Mouse (Mus musculus) MEL (cell line): Measurements from ENCODE around the gene Scin. TPM values are rescaled to one million over a fixed set of nuclear protein-coding genes. Genes with fewer than 3 reads are reported as not detected.

Experiments used
- DNase-seq: peaks from one replicate; pipeline ENCODE4 v3.0.0; 2011; ENCODE audit warnings: low read depth, low spot score
- H3K27ac ChIP-seq: 2 replicates; pipeline ENCODE4 v1.5.1; 2012; ENCODE audit warnings: low read depth, mild to moderate bottlenecking, control low read depth, low read length, moderate library complexity; ENCODE audit not compliant: control insufficient read depth
- H3K27me3 ChIP-seq, 2 experiments: fragments of 150-350 bp in 1 of 2; sonication (generic) in 1 of 2; 2 replicates each; pipeline ENCODE4 v1.6.1; 2012; ENCODE audit warnings: low read length in 2 of 2, mild to moderate bottlenecking in 2 of 2, improper control_type of control experiment in 1 of 2, moderate library complexity in 1 of 2; ENCODE audit not compliant: insufficient read depth in 2 of 2, control insufficient read depth in 1 of 2
- H3K36me3 ChIP-seq, 2 experiments: 2 replicates each; pipeline ENCODE4 v1.6.1; 2012 to 2014; ENCODE audit warnings: low read length in 2 of 2, improper control_type of control experiment in 1 of 2, inconsistent platforms in 1 of 2, mild to moderate bottlenecking in 1 of 2; ENCODE audit not compliant: insufficient read depth in 2 of 2, control insufficient read depth in 1 of 2
- H3K4me1 ChIP-seq, 2 experiments: fragments of 150-350 bp in 1 of 2; sonication (generic) in 1 of 2; 2 replicates each; pipeline ENCODE4 v1.6.1; 2012; ENCODE audit warnings: low read length in 2 of 2, improper control_type of control experiment in 1 of 2, mild to moderate bottlenecking in 1 of 2; ENCODE audit not compliant: insufficient read depth in 2 of 2, control insufficient read depth in 1 of 2
- H3K4me3 ChIP-seq, 2 experiments: fragments of 150-350 bp in 1 of 2; sonication (generic) in 1 of 2; 2 replicates each; pipeline ENCODE4 v1.5.1; 2012; ENCODE audit warnings: low read depth in 2 of 2, low read length in 2 of 2, mild to moderate bottlenecking in 2 of 2, moderate library complexity in 2 of 2, control low read depth in 1 of 2, improper control_type of control experiment in 1 of 2; ENCODE audit not compliant: control insufficient read depth in 1 of 2, insufficient read depth in 1 of 2
- H3K79me2 ChIP-seq: 2 replicates; pipeline ENCODE4 v1.6.1; 2012; ENCODE audit warnings: mild to moderate bottlenecking, low read length, moderate library complexity; ENCODE audit not compliant: control insufficient read depth, poor library complexity, insufficient read depth
- H3K9ac ChIP-seq: 2 replicates; pipeline ENCODE4 v1.6.1; 2012; ENCODE audit warnings: low read depth, mild to moderate bottlenecking, control low read depth, low read length, moderate library complexity; ENCODE audit not compliant: control insufficient read depth, poor library complexity, severe bottlenecking
- H3K9me3 ChIP-seq: fragments of 150-350 bp; sonication (generic); replicated peaks from 2 replicates; pipeline ENCODE4 v1.6.1; 2012; ENCODE audit warnings: mild to moderate bottlenecking, low read length, improper control_type of control experiment, moderate library complexity; ENCODE audit not compliant: insufficient read depth
- CHD2 ChIP-seq: IDR thresholded peaks from 2 replicates; pipeline ENCODE4 v1.6.1; 2011; ENCODE audit warnings: low read length, improper control_type of control experiment
- CTCF ChIP-seq, 3 experiments: IDR thresholded peaks in 2 of 3; conservative IDR thresholded peaks in 1 of 3; 2 replicates each; pipeline ENCODE4 v1.5.1; 2011 to 2012; ENCODE audit warnings: low read length in 3 of 3, low read depth in 2 of 3, mild to moderate bottlenecking in 2 of 3, improper control_type of control experiment in 1 of 3, inconsistent platforms in 1 of 3, mixed read lengths in 1 of 3, moderate library complexity in 1 of 3; ENCODE audit not compliant: control insufficient read depth in 1 of 3, insufficient read depth in 1 of 3, poor library complexity in 1 of 3, severe bottlenecking in 1 of 3
- E2F4 ChIP-seq: IDR thresholded peaks from 2 replicates; pipeline ENCODE4 v1.6.1; 2011; ENCODE audit warnings: low read depth, low read length, improper control_type of control experiment, borderline replicate concordance
- ELF1 ChIP-seq: IDR thresholded peaks from 2 replicates; pipeline ENCODE4 v1.6.1; 2014; ENCODE audit warnings: low read depth, mild to moderate bottlenecking, inconsistent platforms, low read length, improper control_type of control experiment, moderate library complexity
- ETS1 ChIP-seq: IDR thresholded peaks from 2 replicates; pipeline ENCODE4 v1.6.1; 2012; ENCODE audit warnings: low read depth, mild to moderate bottlenecking, inconsistent platforms, low read length, improper control_type of control experiment, moderate library complexity
- GATA1 ChIP-seq: IDR thresholded peaks from 2 replicates; pipeline ENCODE4 v1.6.1; 2011; ENCODE audit warnings: low read depth, low read length, improper control_type of control experiment
- JUND ChIP-seq: IDR thresholded peaks from 2 replicates; pipeline ENCODE4 v1.6.1; 2011; ENCODE audit warnings: low read depth, mild to moderate bottlenecking, improper control_type of control experiment, low read length
- MAFK ChIP-seq: IDR thresholded peaks from 2 replicates; pipeline ENCODE4 v1.6.1; 2011; ENCODE audit warnings: low read depth, mild to moderate bottlenecking, low read length, improper control_type of control experiment, borderline replicate concordance
- MAX ChIP-seq: IDR thresholded peaks from 2 replicates; pipeline ENCODE4 v1.6.1; 2011; ENCODE audit warnings: low read length, improper control_type of control experiment
- MEF2A ChIP-seq: IDR thresholded peaks from 2 replicates; pipeline ENCODE4 v1.6.1; 2014; ENCODE audit warnings: low read depth, mild to moderate bottlenecking, inconsistent platforms, low read length, improper control_type of control experiment; ENCODE audit not compliant: poor library complexity, insufficient replicate concordance, severe bottlenecking; ENCODE audit errors: extremely low read depth
- MYB ChIP-seq: IDR thresholded peaks from 2 replicates; pipeline ENCODE4 v1.6.1; 2011; ENCODE audit warnings: mild to moderate bottlenecking, low read depth, low read length, improper control_type of control experiment
- POLR2A ChIP-seq, 2 experiments: IDR thresholded peaks; 2 replicates each; pipeline ENCODE4 v1.6.1; 2011 to 2012; ENCODE audit warnings: low read length in 2 of 2, mild to moderate bottlenecking in 2 of 2, control low read depth in 1 of 2, improper control_type of control experiment in 1 of 2, low read depth in 1 of 2, moderate library complexity in 1 of 2; ENCODE audit not compliant: control insufficient read depth in 1 of 2, insufficient read depth in 1 of 2, poor library complexity in 1 of 2
- POLR2AphosphoS2 ChIP-seq: IDR thresholded peaks from 2 replicates; pipeline ENCODE4 v1.6.1; 2011; ENCODE audit warnings: low read length, improper control_type of control experiment
- POLR2AphosphoS5 ChIP-seq: IDR thresholded peaks from 2 replicates; pipeline ENCODE4 v1.6.1; 2012; ENCODE audit warnings: low read depth, borderline replicate concordance, mild to moderate bottlenecking, inconsistent platforms, low read length, moderate library complexity, mixed read lengths
- RAD21 ChIP-seq: IDR thresholded peaks from 2 replicates; pipeline ENCODE4 v1.6.1; 2011; ENCODE audit warnings: mild to moderate bottlenecking, low read depth, low read length, improper control_type of control experiment
- SMC3 ChIP-seq: IDR thresholded peaks from 2 replicates; pipeline ENCODE4 v1.6.1; 2011; ENCODE audit warnings: low read depth, low read length, improper control_type of control experiment
- TAL1 ChIP-seq: IDR thresholded peaks from 2 replicates; pipeline ENCODE4 v1.6.1; 2012; ENCODE audit warnings: mild to moderate bottlenecking, inconsistent platforms, low read length, moderate library complexity, mixed read lengths
- TCF12 ChIP-seq: IDR thresholded peaks from 2 replicates; pipeline ENCODE4 v1.6.1; 2014; ENCODE audit warnings: low read depth, mild to moderate bottlenecking, inconsistent platforms, low read length, improper control_type of control experiment, moderate library complexity
- ZC3H11A ChIP-seq: IDR thresholded peaks from 2 replicates; pipeline ENCODE4 v1.6.1; 2012; ENCODE audit warnings: low read depth, mild to moderate bottlenecking, inconsistent platforms, low read length, improper control_type of control experiment
- ZMIZ1 ChIP-seq: IDR thresholded peaks from 2 replicates; pipeline ENCODE4 v1.6.1; 2012; ENCODE audit warnings: low read depth, mild to moderate bottlenecking, inconsistent platforms, low read length, improper control_type of control experiment, moderate library complexity
- ZNF384 ChIP-seq: IDR thresholded peaks from 2 replicates; pipeline ENCODE4 v1.6.1; 2012; ENCODE audit warnings: low read depth, mild to moderate bottlenecking, inconsistent platforms, low read length, improper control_type of control experiment
- polyA plus RNA-seq, 2 experiments: library from polyadenylated mRNA; stranded (reverse) in 1 of 2; unstranded in 1 of 2; fragments of >175 nt in 1 of 2; fragments of >200 nt in 1 of 2; gene quantifications; 2 replicates each; pipeline versions ENCODE4 v1.2.1 to v1.2.4; 2012; ENCODE audit warnings: low replicate concordance in 2 of 2, low read depth in 1 of 2; ENCODE audit not compliant: insufficient read length in 2 of 2, insufficient read depth in 1 of 2, missing spikeins in 1 of 2
- total RNA-seq: library from RNA; depleted of rRNA; stranded (reverse); fragments of 300-350 nt; gene quantifications from 2 replicates; pipeline ENCODE4 v1.2.3, GENCODE M21; 2012; rRNA removed

The Scin gene
- total RNA-seq = 0.04 and 0.07 TPM in 2 replicates
- under 1 TPM in 1 of 2 experiments, not detected in 1; 0.03 TPM for polyA plus RNA-seq

DNA sequence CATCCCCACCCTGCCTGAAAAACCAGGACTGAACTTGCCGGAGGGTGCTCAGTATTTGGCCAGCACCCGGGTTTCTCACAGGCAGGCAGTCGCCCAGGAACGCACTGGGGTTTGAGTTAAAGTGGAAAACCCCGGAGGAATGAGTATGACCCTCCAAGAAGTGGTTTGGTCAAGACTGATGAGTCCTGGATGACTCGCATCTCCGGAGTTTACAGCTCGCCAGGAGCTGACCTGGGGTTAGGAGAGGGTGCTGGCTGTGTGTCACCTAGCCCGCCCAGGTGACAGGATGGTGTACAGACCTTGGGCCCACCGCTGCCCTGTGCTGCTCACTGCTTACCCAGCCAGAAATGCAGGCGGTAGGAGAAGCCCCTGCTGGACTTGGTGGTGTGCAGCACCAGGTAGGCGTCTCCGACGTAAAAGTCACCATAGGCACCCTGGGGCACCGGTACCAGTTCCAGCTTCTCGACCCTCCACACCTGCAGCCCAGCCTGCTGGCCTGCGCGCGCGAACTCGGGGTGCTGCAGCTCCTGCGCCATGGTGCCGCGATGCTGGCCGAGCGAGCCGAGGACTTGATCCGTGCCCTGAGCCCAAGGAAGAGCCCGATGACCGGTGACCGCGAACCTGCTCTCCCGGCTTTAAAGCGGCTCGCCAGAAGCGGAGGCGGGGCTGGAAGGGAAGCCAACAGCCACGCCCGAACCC lies at the start of gene Scin:
Gene Scin (minus strand): TSS at position 656 of the 699 bp plus-strand sequence.
- H3K27me3 ChIP-seq = no peaks in the 10 kb centered on the region; a peak in 1 of 4 replicates
- no peaks in the 10 kb centered on the region for H3K79me2 ChIP-seq
- no peak within 1 kb of the TSS for H3K9ac ChIP-seq
- TF ChIP-seq POLR2AphosphoS2 (no peak), ZMIZ1 (no peak), TAL1 (no peak), MAX (no peak), GATA1 (no peak), ETS1 (no peak), MAFK (no peak), MYB (no peak), ZNF384 (no peak), ZC3H11A (no peak), ELF1 (no peak), E2F4 (no peak), CHD2 (no peak), JUND (no peak), TCF12 (no peak), RAD21 (no peak), POLR2A (IDR thresholded peaks at IDR 0.05; ENCODE audit: control insufficient read depth in 1 of 2, insufficient read depth in 1 of 2, low read depth in 1 of 2, low read length in 2 of 2, poor library complexity in 1 of 2) (no peak)
- TF ChIP-seq, all 39 proteins: peak for 0
- no peaks in the 10 kb centered on the region for H3K9me3 ChIP-seq
- no peak for DNase-seq
- no peak within 1 kb of the TSS for H3K27ac ChIP-seq
- no peak within 1 kb of the TSS for H3K4me3 ChIP-seq
- H3K4me1 ChIP-seq = no peaks in the 10 kb centered on the region
- no peaks in the 10 kb centered on the region for H3K36me3 ChIP-seq

DNA sequence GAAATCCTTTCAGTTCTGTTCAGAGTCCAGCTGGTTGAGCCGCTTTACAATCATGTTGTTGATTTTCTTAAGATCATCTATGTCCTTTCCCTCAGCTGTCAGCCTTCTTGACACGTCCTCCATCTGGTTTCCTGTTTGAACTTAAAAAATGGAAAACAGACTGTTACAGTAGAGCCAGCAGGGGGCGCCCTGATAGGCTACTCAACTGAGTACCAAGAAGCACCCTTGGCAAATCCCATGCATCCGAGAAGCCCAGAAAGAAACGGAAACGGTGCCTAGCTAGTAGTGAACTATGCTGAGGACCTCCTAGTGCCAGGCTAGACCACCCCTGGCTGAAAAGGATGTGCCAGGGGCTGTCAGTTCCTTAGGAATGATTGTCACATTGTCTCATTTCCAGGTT lies 43.1 kb upstream of the Scin start:
- no peaks in the 10 kb centered on the region for H3K27me3 ChIP-seq

More for the DNA sequence above, 43.1 kb upstream of the Scin start:
- Histone ChIP-seq H3K79me2 (no peaks in the 10 kb centered on the region), H3K36me3 (no peaks in the 10 kb centered on the region), H3K9ac (no peak overlapping the region), H3K9me3 (no peaks in the 10 kb centered on the region), H3K4me1 (peaks cover 0 to 3% of the 10 kb centered on the region in 2 experiments; a peak in 2 of 4 replicates), H3K4me3 (no peak overlapping the region), H3K27ac (no peak overlapping the region)
- peak; percentile 47 to 68 (median 62) for TF ChIP-seq CTCF (IDR thresholded peaks at IDR 0.05 in 2 of 3, conservative IDR thresholded peaks at IDR 0.05 in 1 of 3; ENCODE audit: control insufficient read depth in 1 of 3, insufficient read depth in 1 of 3, low read depth in 2 of 3, low read length in 3 of 3, poor library complexity in 1 of 3, severe bottlenecking in 1 of 3)
- TF ChIP-seq ZNF384 = peak; percentile 42; the same call in 1 of the 2 replicates
- TF ChIP-seq RAD21 = peak; percentile 30
- peak; percentile 69 for TF ChIP-seq SMC3
- TF ChIP-seq MEF2A = no peak
- no peak for TF ChIP-seq POLR2AphosphoS5
- TF ChIP-seq MYB = no peak
- DNase-seq = peak; percentile 63
